Mouse (Mus musculus) CH12.LX (cell line): ENCODE measurements around the gene Gm45717. TPM values are rescaled to one million over a fixed set of nuclear protein-coding genes. Genes with fewer than 3 reads are reported as not detected.

ENCODE experiments used
- DNase-seq: peaks from one replicate; pipeline ENCODE4 v3.0.0-alpha.2; 2013; ENCODE audit errors: extremely low read depth
- H3K27ac ChIP-seq: 2 replicates; pipeline ENCODE4 v1.5.1; 2012; ENCODE audit warnings: low read depth, mild to moderate bottlenecking, control low read depth, moderate library complexity; ENCODE audit not compliant: insufficient read depth
- H3K27me3 ChIP-seq: replicated peaks from 2 replicates; pipeline ENCODE3; 2012; ENCODE audit warnings: inconsistent platforms
- H3K36me3 ChIP-seq, 2 experiments: replicated peaks in 1 of 2; 2 replicates each; pipeline versions ENCODE3 to v1.6.1; 2012; ENCODE audit warnings: inconsistent platforms in 1 of 2, low read length in 1 of 2, mild to moderate bottlenecking in 1 of 2, mixed read lengths in 1 of 2, moderate library complexity in 1 of 2; ENCODE audit not compliant: control insufficient read depth in 1 of 2, insufficient read depth in 1 of 2
- H3K4me1 ChIP-seq, 2 experiments: 2 replicates each; pipeline ENCODE4 v1.6.1; 2012; ENCODE audit warnings: inconsistent platforms in 1 of 2, moderate library complexity in 1 of 2; ENCODE audit not compliant: insufficient read depth in 2 of 2, control insufficient read depth in 1 of 2
- H3K4me2 ChIP-seq: 2 replicates; pipeline ENCODE4 v1.6.1; 2012; ENCODE audit warnings: low read depth, mild to moderate bottlenecking, control low read depth; ENCODE audit not compliant: poor library complexity, insufficient read depth, severe bottlenecking
- H3K4me3 ChIP-seq, 3 experiments: fragments of 150-350 bp in 1 of 3; sonication (generic) in 1 of 3; replicated peaks in 1 of 3; 2 replicates each; pipeline versions ENCODE3 to v1.5.1; 2011 to 2012; ENCODE audit warnings: low read depth in 2 of 3, low read length in 2 of 3, mild to moderate bottlenecking in 2 of 3, moderate library complexity in 2 of 3, control low read depth in 1 of 3, improper control_type of control experiment in 1 of 3, inconsistent platforms in 1 of 3, mixed read lengths in 1 of 3; ENCODE audit not compliant: poor library complexity in 1 of 3
- H3K79me2 ChIP-seq: replicated peaks from 2 replicates; pipeline ENCODE4 v1.6.1; 2012; ENCODE audit warnings: mild to moderate bottlenecking, moderate library complexity; ENCODE audit not compliant: control insufficient read depth, poor library complexity, insufficient read depth, severe bottlenecking; ENCODE audit errors: extremely low read depth
- H3K9ac ChIP-seq: 2 replicates; pipeline ENCODE4 v1.6.1; 2012; ENCODE audit warnings: low read depth, mild to moderate bottlenecking, control low read depth, moderate library complexity; ENCODE audit not compliant: insufficient read depth
- H3K9me3 ChIP-seq: replicated peaks from 2 replicates; pipeline ENCODE3; 2012; ENCODE audit warnings: low read length, inconsistent platforms, mixed read lengths
- BHLHE40 ChIP-seq: IDR thresholded peaks from 2 replicates; pipeline ENCODE4 v1.6.1; 2011; ENCODE audit warnings: mild to moderate bottlenecking, low read depth, low read length, improper control_type of control experiment
- CHD1 ChIP-seq: IDR thresholded peaks from 2 replicates; pipeline ENCODE4 v1.6.1; 2012; ENCODE audit warnings: low read depth, low read length, improper control_type of control experiment, inconsistent platforms
- CHD2 ChIP-seq: IDR thresholded peaks from 2 replicates; pipeline ENCODE4 v1.6.1; 2011; ENCODE audit warnings: low read length, improper control_type of control experiment
- CTCF ChIP-seq, 2 experiments: IDR thresholded peaks in 1 of 2; conservative IDR thresholded peaks in 1 of 2; 2 replicates each; pipeline ENCODE4 v1.5.1; 2011 to 2012; ENCODE audit warnings: low read depth in 2 of 2, low read length in 2 of 2, improper control_type of control experiment in 1 of 2, inconsistent platforms in 1 of 2, mild to moderate bottlenecking in 1 of 2, moderate library complexity in 1 of 2
- E2F4 ChIP-seq: IDR thresholded peaks from 2 replicates; pipeline ENCODE4 v1.6.1; 2011; ENCODE audit warnings: low read depth, low read length, improper control_type of control experiment; ENCODE audit not compliant: insufficient replicate concordance
- ELF1 ChIP-seq: IDR thresholded peaks from 2 replicates; pipeline ENCODE4 v1.6.1; 2014; ENCODE audit warnings: low read depth, mild to moderate bottlenecking, inconsistent platforms, low read length, improper control_type of control experiment
- ETS1 ChIP-seq: conservative IDR thresholded peaks from 2 replicates; pipeline ENCODE4 v1.6.1; 2012; ENCODE audit warnings: low read depth, mild to moderate bottlenecking, inconsistent platforms, low read length, improper control_type of control experiment, moderate library complexity
- MAZ ChIP-seq: IDR thresholded peaks from 2 replicates; pipeline ENCODE4 v1.6.1; 2012; ENCODE audit warnings: low read depth, mild to moderate bottlenecking, inconsistent platforms, low read length, improper control_type of control experiment, moderate library complexity
- MXI1 ChIP-seq: IDR thresholded peaks from 2 replicates; pipeline ENCODE4 v1.6.1; 2011; ENCODE audit warnings: mild to moderate bottlenecking, low read depth, low read length, improper control_type of control experiment
- NELFE ChIP-seq: IDR thresholded peaks from 2 replicates; pipeline ENCODE4 v1.6.1; 2011; ENCODE audit warnings: low read depth, low read length, improper control_type of control experiment
- PAX5 ChIP-seq: IDR thresholded peaks from 2 replicates; pipeline ENCODE4 v1.6.1; 2012; ENCODE audit warnings: low read length, inconsistent platforms, mixed read lengths
- POLR2AphosphoS2 ChIP-seq: IDR thresholded peaks from 2 replicates; pipeline ENCODE4 v1.6.1; 2011; ENCODE audit warnings: low read depth, low read length, improper control_type of control experiment
- RAD21 ChIP-seq: IDR thresholded peaks from 2 replicates; pipeline ENCODE4 v1.6.1; 2011; ENCODE audit warnings: low read depth, mild to moderate bottlenecking, low read length, improper control_type of control experiment, moderate library complexity
- SMC3 ChIP-seq: IDR thresholded peaks from 2 replicates; pipeline ENCODE4 v1.6.1; 2011; ENCODE audit warnings: low read depth, low read length, improper control_type of control experiment
- USF1 ChIP-seq: IDR thresholded peaks from 2 replicates; pipeline ENCODE4 v1.6.1; 2014; ENCODE audit warnings: low read depth, mild to moderate bottlenecking, inconsistent platforms, low read length, improper control_type of control experiment
- ZC3H11A ChIP-seq: IDR thresholded peaks from 2 replicates; pipeline ENCODE4 v1.6.1; 2012; ENCODE audit warnings: low read depth, mild to moderate bottlenecking, inconsistent platforms, low read length, improper control_type of control experiment
- ZNF384 ChIP-seq: IDR thresholded peaks from 2 replicates; pipeline ENCODE4 v1.6.1; 2012; ENCODE audit warnings: low read depth, low read length, improper control_type of control experiment, inconsistent platforms
- dilution Hi-C: fragments of 300-500 bp; cut with MboI; formaldehyde crosslinking; loops from 2 replicates; pipeline ENCODE4 v1.14.3; 2020; ENCODE audit warnings: low sequenced_read_pairs; ENCODE audit not compliant: extremely low pct_unique_long_range_greater_than_20kb, extremely low pct_ligation_motif_present
- in situ Hi-C: fragments of 300-500 bp; cut with MboI; formaldehyde crosslinking; loops from 3 replicates; pipeline ENCODE4 v1.14.3; 2019; ENCODE audit warnings: low sequenced_read_pairs, low pct_ligation_motif_present, low pct_unique_long_range_greater_than_20kb, mixed read lengths
- polyA plus RNA-seq: library from polyadenylated mRNA; unstranded; fragments of >175 nt; gene quantifications from 2 replicates; pipeline ENCODE4 v1.2.1, GENCODE M21; 2012; ENCODE audit warnings: low read depth; ENCODE audit not compliant: insufficient read length
- total RNA-seq, 2 experiments: library from RNA; depleted of rRNA; stranded (reverse); fragments of 300-350 nt in 1 of 2; fragments of >200 nt in 1 of 2; gene quantifications; 2 replicates each; pipeline ENCODE4 v1.2.3; 2012 to 2014

The Gm45717 gene
- total and polyA plus RNA-seq, 3 experiments, result not detected

GRCm38 (mm10) chr7:140908634-140909107 is 47.1 kb downstream of the Gm45717 start:
- Histone ChIP-seq H3K4me2 (peak overlapping the region; percentile 76), H3K4me3 (peak overlapping the region; percentile 29 to 53 (median 34)), H3K27me3 (peaks cover 5% of the 10 kb centered on the region), H3K79me2 (no peaks in the 10 kb centered on the region), H3K27ac (0 out of 2 replicates have a peak overlapping the region, but pooled peaks have one; percentile 11), H3K9ac (peak overlapping the region; percentile 1; the same call in 1 of the 2 replicates), H3K4me1 (peaks cover 2 to 13% of the 10 kb centered on the region in 2 experiments; a peak in 3 of 4 replicates), H3K9me3 (no peaks in the 10 kb centered on the region), H3K36me3 (no peaks in the 10 kb centered on the region)
- in situ Hi-C loops, result no loop called here
- dilution Hi-C loops, result no loop called here
- peak; percentile 43; the same call in 1 of the 2 replicates for TF ChIP-seq BHLHE40
- TF ChIP-seq MAZ, result no peak
- TF ChIP-seq MXI1, result peak; percentile 70; the same call in 1 of the 2 replicates
- TF ChIP-seq PAX5, result no peak
- peak; percentile 61 for TF ChIP-seq ZC3H11A
- TF ChIP-seq RAD21, result peak; percentile 94
- TF ChIP-seq ZNF384, result no peak
- TF ChIP-seq USF1, result no peak
- no peak for TF ChIP-seq ETS1
- TF ChIP-seq SMC3, result peak; percentile 98
- peak; percentile 67 to 97 for TF ChIP-seq CTCF (conservative IDR thresholded peaks at IDR 0.05 in 1 of 2, IDR thresholded peaks at IDR 0.05 in 1 of 2; ENCODE audit: low read depth in 2 of 2, low read length in 2 of 2)
- peak; percentile 86 for DNase-seq

- Histone ChIP-seq H3K36me3 (no peaks in the 10 kb centered on the region), H3K4me3 (no peak overlapping the region), H3K79me2 (no peaks in the 10 kb centered on the region), H3K9ac (no peak overlapping the region), H3K4me1 (peaks cover 2 to 13% of the 10 kb centered on the region in 2 experiments; a peak in 3 of 4 replicates)
- no peak for DNase-seq
- TF ChIP-seq ELF1 (no peak), CHD2 (no peak), E2F4 (no peak), POLR2AphosphoS2 (no peak), NELFE (no peak), CHD1 (no peak)
- TF ChIP-seq, all 38 proteins: peak for 0
- H3K27me3 ChIP-seq, result peaks cover 5% of the 10 kb centered on the region
- H3K9me3 ChIP-seq, result no peaks in the 10 kb centered on the region
- in situ Hi-C loops (no loop called here), dilution Hi-C loops (no loop called here)
- H3K27ac ChIP-seq, result no peak overlapping the region
- no peak overlapping the region for H3K4me2 ChIP-seq
Measured at GRCm38 (mm10) chr7:140908181-140908580, 47.6 kb downstream of the Gm45717 start.
